Mouse (Mus musculus) heart, adult 18-20 months (tissue): ENCODE results near the gene Neto2. TPM values are rescaled to one million over a fixed set of nuclear protein-coding genes. Genes with fewer than 3 reads are reported as not detected.

Experiments
- DNase-seq, 2 experiments: peaks; one replicate each; pipeline ENCODE4 v3.0.0; 2021 to 2022; ENCODE audit warnings: mixed read lengths in 1 of 2
- microRNA-seq, 2 experiments: library from miRNA; unstranded; fragments of <30 nt; microRNA quantifications; one replicate each; pipeline ENCODE4 v1.2.0; 2022
- total RNA-seq, 2 experiments: library from RNA; stranded (reverse); gene quantifications; 2 replicates each; pipeline ENCODE4 v1.2.3; 2021

Gene Neto2
- total RNA-seq, 2 experiments from 2014 or later, result 0.94 to 0.95 TPM

DNA sequence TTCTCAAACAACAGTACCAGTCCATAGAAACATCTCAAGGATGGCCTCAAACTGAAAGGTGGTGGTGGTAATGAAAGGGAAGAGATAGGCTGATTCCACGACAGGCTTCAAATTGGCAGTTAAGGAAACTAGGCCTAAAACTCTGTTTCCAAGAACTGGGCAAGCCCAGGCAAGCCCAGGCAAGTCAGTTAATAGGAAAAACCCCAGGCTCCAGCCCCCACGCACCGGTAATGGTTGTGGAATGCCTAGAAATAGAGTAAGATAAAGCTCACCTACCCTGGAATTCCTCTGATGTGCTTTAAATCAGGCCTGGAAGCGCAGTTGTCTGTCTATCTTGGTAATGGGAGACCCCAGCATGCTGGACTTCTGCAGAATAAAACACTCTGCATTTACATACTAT, 98.0 kb downstream of the Neto2 start:
- DNase-seq, result no peak

DNA sequence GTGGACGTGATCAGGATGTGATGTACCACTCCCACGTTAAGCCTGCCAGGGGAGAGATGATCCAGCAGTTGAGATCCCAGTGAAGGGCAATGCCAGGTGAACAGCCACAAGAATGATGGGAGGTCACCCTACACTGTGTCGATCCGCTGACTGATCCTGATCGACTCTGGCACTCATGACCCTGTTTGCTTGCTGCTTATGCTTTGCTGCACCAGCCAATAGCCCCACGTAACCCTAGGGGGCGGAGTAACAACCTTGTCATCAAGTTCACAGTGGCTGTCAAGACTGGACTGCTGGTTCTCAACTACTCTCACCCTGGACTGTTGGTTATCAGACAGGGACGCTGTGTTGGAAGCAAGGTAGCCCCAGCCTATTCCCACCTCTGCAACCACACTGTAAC, 99.0 kb downstream of the Neto2 start:
- no peak for DNase-seq

GRCm38 (mm10) chr8:85597413-85598191, 103.1 kb downstream of the Neto2 start:
- no peak for DNase-seq

DNA sequence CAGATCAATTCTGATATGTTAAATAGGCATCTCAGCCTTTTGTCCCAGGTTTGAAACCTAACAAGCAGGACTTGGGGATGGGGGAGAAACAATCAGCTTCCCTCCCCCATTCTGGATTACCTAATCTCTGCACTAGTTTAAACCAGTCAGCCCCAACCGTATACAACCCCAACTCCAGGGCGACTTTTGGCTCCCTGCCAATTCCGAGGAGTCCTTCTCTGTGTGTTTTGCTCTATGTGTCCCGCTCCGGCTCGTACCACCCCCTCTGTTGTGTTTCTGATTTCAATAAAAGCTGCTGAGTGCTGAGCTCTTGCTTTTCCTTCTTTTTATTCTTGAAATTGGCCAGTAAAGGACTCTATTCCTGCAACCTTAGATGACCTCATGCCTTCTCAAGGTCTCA, 105.3 kb downstream of the Neto2 start:
- DNase-seq, result peak in 1 of 2 experiments; percentile 28

- DNase-seq, result no peak
Observed at GRCm38 (mm10) chr8:85594983-85595382, 105.7 kb downstream of the Neto2 start.

- no peak for DNase-seq
Observed at GRCm38 (mm10) chr8:85593324-85593723, 107.4 kb downstream of the Neto2 start.

DNA sequence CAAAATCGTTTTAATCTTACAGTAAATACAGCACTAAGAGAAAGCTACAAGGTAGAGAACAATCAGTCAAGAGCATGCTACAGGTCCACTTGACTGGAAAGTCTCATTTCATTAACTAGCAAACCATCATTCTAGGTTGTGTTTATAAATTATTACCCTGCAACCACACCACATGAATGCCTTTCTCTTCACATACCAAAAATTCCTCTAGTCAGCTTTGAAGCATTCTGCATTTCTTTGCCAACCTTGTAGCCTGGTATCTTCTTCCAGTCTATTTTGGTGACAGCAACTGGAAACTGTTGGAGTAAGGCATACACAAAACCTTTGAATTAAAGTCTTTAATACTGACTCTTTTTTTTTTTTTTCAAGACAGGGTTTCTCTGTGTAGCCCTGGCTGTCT, 109.2 kb downstream of the Neto2 start:
- DNase-seq, result peak in 1 of 2 experiments; percentile 12

GRCm38 (mm10) chr8:85590258-85590657, 110.5 kb downstream of the Neto2 start:
- no peak for DNase-seq

GRCm38 (mm10) chr8:85588596-85588995, 112.1 kb downstream of the Neto2 start:
- DNase-seq, result peak; percentile 41 to 58

Small RNA genes lying within 50 kb of the gene (microRNA-seq; reads per million reads assigned to microRNA genes)
- gene Mir8109, result 0 reads per million in 2 experiments

Other genes with a start within 250 kb of the Neto2 start
- 10 to 100 TPM; 33.3 to 37.5 TPM for gene Gpt2, start 208.3 kb downstream of the Neto2 start, total RNA-seq
- 100 to 1,000 TPM; 284 to 287 TPM for gene Dnaja2, start 145.6 kb downstream of the Neto2 start, total RNA-seq
- gene Itfg1, start 140.0 kb upstream of the Neto2 start, total RNA-seq, result 10 to 100 TPM; 45.0 to 52.3 TPM
- gene Phkb, start 140.0 kb upstream of the Neto2 start, total RNA-seq, result 10 to 100 TPM; 57.7 to 65.2 TPM